Mouse (Mus musculus) urinary bladder, postnatal 36 days (tissue): Measurements from ENCODE around the gene Sh3rf3.

Experiments
- DNase-seq, 2 experiments: peaks; one replicate each; pipeline ENCODE4 v3.0.0; 2022; ENCODE audit warnings: low spot score in 2 of 2, mixed read lengths in 1 of 2

Gene Sh3rf3

GRCm38 (mm10) chr10:58813081-58813800 lies at the start of gene Sh3rf3:
Sh3rf3 (plus strand) TSS chr10:58813359.
- DNase-seq = peak in 1 of 2 experiments; percentile 22

DNA sequence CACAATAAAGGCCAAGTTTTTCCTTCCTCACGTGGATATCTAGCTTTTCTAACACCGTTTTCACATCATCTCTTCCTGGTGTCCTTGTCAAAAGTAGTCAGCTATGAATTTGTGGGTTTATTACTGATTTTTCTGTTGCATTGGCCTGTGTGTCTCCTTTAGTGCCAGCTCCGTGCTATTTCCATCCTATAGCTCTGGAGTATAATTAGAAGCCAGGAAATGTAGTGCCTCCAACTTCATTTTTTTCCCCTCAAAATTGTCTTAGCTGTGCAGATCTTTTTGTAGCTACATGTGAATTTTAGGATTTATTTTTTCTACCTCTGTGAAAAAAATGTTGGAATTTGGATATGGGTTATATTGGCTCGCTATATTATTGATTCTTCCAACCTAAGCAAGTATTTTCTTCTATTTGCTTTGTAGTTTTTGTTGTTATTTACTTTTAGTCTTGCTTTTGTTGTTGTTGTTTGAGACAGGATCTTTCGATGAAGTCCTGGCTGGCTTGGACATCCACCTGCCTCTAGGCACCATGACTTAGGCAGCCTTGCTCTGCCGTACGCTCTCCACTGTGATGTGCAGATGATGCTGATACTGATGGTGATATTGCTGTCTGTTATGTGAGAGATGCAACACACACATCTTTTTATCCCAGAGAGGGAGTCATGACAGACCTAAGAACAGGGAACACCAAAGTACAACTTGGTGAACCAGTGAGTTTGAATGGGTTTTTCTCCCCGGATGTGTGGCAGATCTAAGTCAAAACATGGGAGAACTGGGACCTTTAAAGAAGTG lies 24.5 kb upstream of the Sh3rf3 start:
- DNase-seq = no peak

GRCm38 (mm10) chr10:58797555-58797954 lies 15.6 kb upstream of the Sh3rf3 start:
- no peak for DNase-seq

DNA sequence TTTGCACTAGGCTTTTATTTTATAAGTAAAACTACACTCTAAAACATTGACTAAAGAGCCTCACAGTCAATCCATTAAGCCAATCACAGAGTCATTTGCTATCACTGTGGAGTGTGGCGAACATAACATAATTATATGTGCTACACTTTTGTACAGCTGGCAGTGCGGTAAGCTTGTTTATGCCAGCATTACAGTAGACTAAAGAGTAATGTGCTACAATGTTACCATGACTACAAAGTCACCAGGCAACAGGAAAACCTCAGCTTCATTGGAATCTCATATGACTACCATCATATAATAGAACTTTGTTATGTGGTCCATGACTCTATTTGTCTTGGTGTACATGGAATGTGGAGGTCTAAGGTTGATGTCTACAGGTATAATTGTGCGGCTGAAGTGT lies 15.0 kb upstream of the Sh3rf3 start:
- DNase-seq = no peak

GRCm38 (mm10) chr10:58800996-58801433 lies 12.1 kb upstream of the Sh3rf3 start:
- no peak for DNase-seq

DNA sequence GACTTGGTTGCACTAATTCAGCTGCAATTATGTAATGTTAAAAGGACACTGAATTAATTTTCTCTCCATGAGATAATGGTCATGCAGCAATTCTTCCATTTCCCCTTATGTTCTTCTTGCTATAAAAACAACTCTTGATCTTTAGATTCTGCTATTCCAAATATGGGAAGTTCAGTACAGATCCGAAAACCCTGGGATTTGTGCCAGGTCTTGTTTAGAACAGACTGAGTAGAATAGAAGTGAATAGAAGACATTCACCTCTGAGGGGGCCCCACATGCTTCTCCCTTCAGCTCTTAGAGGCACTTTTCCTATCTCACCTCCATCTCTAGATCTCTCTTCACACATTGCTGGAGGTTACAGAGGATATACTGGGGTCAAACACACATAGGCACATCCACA lies 10.8 kb upstream of the Sh3rf3 start:
- no peak for DNase-seq

GRCm38 (mm10) chr10:58807956-58808355 lies 5.2 kb upstream of the Sh3rf3 start:
- no peak for DNase-seq

DNA sequence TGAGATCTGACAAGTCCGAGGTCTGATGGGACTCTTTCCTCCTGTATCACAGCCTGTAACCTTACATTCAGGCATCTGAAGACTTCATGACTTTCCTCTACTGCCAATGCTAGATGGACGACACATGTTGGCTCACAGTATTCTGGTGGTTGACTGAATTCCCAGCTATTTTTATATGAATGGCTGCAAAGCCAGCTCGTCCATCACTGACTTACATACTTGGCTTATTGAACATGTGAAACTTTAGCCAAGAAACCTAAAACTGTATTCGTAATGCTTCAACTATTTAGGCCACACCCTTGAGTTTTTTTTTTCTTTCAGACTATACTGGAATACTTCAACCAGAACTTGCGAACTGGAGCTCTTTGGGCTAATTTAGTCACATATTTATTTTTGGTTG lies 3.0 kb upstream of the Sh3rf3 start:
- DNase-seq = no peak

- DNase-seq = peak; percentile 74 to 80
These were observed 714 bp upstream of the Sh3rf3 start for GRCm38 (mm10) chr10:58812210-58813080.

DNA sequence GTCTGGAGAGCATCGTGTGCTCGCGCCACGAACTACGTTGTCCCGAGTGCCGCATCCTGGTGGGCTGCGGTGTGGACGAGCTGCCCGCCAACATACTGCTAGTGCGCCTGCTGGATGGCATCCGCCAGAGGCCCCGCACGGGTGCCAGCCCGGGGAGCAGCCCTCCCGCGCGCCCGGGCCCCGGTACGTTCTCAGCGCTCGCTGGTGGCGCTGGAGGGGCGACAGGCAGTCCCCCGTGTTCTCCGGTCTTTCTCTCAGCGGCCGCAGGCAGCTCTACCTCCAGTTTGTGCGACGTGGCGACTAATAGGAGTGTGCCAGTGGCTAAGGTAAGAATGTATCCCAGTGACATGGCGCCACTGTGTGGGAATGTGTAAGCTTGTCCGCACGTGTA lies 637 bp downstream of the Sh3rf3 start:
- no peak for DNase-seq

- no peak for DNase-seq
These were observed 1.3 kb downstream of the Sh3rf3 start for GRCm38 (mm10) chr10:58814486-58814885.

DNA sequence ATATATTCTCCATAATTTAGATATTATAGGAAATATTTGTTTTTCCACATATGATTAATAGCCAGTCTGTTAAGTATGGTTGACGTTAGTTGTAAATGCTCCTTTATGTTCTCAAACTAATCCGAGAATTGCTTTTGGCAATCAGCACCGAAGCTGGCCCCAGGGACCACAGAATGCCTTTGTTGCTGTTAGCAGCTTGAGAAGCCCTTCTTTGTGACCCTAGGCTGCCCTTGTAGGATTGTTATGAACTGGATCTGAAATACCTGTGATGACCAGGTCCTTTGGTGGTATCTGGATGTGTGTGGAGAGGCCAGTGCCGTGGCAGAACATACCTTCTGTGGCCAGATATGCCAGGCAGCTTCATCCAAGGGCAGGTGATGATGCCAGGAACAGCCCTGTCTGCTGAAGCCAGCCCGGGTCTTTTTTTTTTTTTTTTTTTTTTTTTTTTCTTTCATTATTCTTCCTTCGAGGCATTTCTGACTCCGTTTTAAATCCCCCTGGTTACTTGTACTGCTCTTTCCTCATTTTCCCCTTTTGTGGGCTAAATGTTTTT lies 10.9 kb downstream of the Sh3rf3 start:
- no peak for DNase-seq

GRCm38 (mm10) chr10:58829251-58830111 lies 16.3 kb downstream of the Sh3rf3 start:
- no peak for DNase-seq

- no peak for DNase-seq
These were observed 20.0 kb downstream of the Sh3rf3 start for GRCm38 (mm10) chr10:58833146-58833545.

DNA sequence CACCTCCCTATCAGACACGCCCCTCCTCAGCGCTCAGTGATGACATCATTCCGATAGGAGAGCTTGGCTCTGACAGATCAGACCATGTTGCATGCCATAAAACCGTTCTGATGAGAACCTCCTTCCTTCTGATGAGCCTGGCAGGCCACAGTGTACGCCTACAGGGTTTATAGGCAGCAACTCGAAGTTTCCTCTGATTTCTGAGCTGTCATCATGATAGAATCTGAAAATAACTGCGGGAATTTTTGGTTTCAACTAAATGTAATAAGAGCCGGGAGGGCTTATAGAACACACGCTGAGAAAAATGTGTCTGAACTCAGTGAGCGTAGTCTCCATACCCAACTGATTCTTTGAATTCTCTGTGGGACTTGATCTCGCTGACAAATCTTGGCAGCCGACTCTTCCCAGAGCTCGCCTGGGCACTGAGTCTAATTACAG lies 20.6 kb downstream of the Sh3rf3 start:
- DNase-seq = no peak

DNA sequence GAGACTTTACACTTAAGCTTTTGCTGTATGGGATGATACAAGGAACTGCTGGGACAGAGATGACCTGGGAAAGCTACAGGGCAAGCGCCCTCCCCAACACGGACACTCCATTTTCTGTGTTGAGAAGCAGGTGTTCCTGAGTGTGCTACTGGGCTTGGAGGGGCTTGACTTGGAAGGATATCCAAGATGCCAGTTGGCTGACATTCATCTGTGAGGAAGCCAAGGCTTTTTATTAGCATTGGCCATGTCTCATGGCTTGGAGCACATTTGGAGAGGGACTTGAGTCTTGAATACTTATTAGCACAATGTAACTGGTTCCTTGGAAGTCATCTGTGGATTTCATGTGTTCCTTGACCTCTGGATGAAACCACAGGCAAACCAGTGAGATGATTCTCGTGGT lies 23.2 kb downstream of the Sh3rf3 start:
- no peak for DNase-seq

- DNase-seq = no peak
These were observed 24.3 kb downstream of the Sh3rf3 start for GRCm38 (mm10) chr10:58837504-58837903.

- no peak for DNase-seq
These were observed 28.8 kb downstream of the Sh3rf3 start for GRCm38 (mm10) chr10:58841945-58842344.

DNA sequence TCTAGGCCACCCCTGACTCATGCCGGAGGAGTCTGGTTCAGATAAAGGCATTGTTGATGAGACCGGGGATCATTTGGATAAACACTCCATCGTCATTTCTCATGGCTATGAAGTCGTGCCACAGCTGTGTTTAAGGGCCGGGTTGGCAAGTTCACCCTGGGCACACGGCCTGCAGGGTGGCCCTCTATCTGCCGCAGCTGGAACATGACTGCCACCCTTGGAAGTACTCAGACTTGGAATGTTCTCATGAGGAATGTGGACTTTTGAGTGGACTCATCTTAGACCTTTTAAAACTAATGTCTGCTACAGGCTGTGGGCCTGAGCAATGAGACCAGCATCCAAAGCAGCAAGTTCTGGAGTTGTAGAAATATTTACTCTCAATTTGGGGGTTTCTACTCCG lies 29.9 kb downstream of the Sh3rf3 start:
- DNase-seq = no peak

DNA sequence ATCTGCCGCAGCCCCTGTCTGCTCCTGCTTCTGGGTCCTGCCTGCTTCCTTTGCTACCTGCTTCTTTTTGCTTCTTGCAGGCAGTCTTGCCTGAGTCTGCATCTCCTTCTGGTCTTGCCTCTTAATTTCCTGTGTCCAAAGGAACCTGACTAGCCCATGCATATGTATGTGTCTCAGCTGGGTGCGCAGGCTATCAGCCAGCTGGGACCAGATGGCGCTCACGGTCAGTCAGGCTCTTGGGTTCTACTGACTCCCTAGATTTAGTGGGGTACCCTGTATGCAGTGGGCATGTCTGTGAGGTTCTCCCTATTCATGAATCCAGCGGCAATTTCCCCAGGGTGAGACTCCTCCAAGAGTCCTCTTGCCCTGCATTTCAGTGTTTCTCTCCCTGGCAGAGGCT lies 35.0 kb downstream of the Sh3rf3 start:
- no peak for DNase-seq

DNA sequence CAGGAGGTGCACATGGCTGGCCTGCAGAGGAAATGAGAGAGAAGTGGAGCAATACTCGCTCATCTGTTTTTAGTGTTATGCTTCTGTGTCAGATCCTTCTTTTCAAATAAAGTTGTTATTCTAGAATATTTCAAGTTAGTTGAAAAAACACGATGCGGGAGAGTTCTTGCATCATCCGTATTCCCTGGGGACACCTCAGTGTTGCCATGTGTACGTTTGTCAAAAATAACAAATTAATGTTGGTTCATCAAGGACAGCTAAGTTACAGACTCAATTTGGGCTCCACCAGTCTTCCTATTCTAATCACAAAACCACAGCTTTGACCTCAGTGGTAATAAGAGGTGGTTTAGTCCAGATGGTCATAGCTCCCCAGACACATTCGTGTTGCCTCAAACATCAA lies 35.4 kb downstream of the Sh3rf3 start:
- no peak for DNase-seq
